Mouse (Mus musculus) liver, postnatal 0 days (tissue): ENCODE measurements around the gene Mybbp1a.

ENCODE experiments used
- CTCF ChIP-seq: sonication (generic); IDR thresholded peaks from 2 replicates; pipeline ENCODE4 v1.5.1; 2016; ENCODE audit warnings: antibody characterized with exemption, low read depth
- EP300 ChIP-seq: IDR thresholded peaks from 2 replicates; pipeline ENCODE4 v1.6.1; 2016; ENCODE audit warnings: antibody characterized with exemption, low read depth, mild to moderate bottlenecking

DNA sequence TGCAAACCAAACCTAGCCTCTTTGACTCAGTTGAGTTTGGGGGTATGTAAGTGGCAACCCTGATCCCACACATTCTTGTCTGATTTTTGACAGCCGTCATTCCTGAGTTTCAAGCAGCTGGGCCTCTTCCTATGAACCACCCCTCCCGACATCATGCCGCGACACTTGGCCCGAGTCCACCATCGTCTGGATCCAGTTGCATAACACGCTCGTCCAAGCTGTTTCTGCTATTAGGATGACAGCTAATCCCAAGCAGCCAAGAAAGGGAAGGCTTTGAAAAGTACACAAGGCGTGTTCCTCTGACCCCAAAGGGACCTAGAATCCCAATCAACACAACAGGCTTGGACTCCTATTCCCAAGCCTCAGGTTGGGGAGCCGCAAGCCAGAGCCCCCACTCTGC, 44.1 kb upstream of the Mybbp1a start:
- TF ChIP-seq CTCF (no peak), EP300 (no peak)
